Mouse (Mus musculus): ENCODE data around the gene Rpgrip1l.

Gene Rpgrip1l

GRCm38 (mm10) chr8:91212948-91213347 is 100.1 kb downstream of the Rpgrip1l start:
- no peak for DNase-seq (ENCODE audit: extremely low spot score, low read depth, low spot score)

- DNase-seq (ENCODE audit: extremely low spot score, low read depth, low spot score), result no peak
Measured at GRCm38 (mm10) chr8:91209658-91210057, 103.4 kb downstream of the Rpgrip1l start.

GRCm38 (mm10) chr8:91207676-91208075 is 105.4 kb downstream of the Rpgrip1l start:
- DNase-seq (ENCODE audit: extremely low spot score, low read depth, low spot score), result no peak

- no peak for DNase-seq (ENCODE audit: extremely low spot score, low read depth, low spot score)
Measured at GRCm38 (mm10) chr8:91205897-91206296, 107.2 kb downstream of the Rpgrip1l start.

- no peak for DNase-seq (ENCODE audit: extremely low spot score, low read depth, low spot score)
Measured at GRCm38 (mm10) chr8:91201184-91201583, 111.9 kb downstream of the Rpgrip1l start.

GRCm38 (mm10) chr8:91199876-91200275 is 113.2 kb downstream of the Rpgrip1l start, which contains the start of gene Aktip:
Aktip (minus strand) TSS chr8:91199976.
- no peak for DNase-seq (ENCODE audit: extremely low spot score, low read depth, low spot score)

- DNase-seq (ENCODE audit: extremely low spot score, low read depth, low spot score), result no peak
Measured at GRCm38 (mm10) chr8:91198036-91198435, 115.0 kb downstream of the Rpgrip1l start.

- no peak for DNase-seq (ENCODE audit: extremely low spot score, low read depth, low spot score)
Measured at GRCm38 (mm10) chr8:91197233-91197632, 115.8 kb downstream of the Rpgrip1l start.

- no peak for DNase-seq (ENCODE audit: extremely low spot score, low read depth, low spot score)
Measured at GRCm38 (mm10) chr8:91196661-91197060, 116.4 kb downstream of the Rpgrip1l start.

GRCm38 (mm10) chr8:91194081-91194480 is 119.0 kb downstream of the Rpgrip1l start:
- no peak for DNase-seq (ENCODE audit: extremely low spot score, low read depth, low spot score)

- no peak for DNase-seq (ENCODE audit: extremely low spot score, low read depth, low spot score)
Measured at GRCm38 (mm10) chr8:91192941-91193340, 120.1 kb downstream of the Rpgrip1l start.

- no peak for DNase-seq (ENCODE audit: extremely low spot score, low read depth, low spot score)
Measured at GRCm38 (mm10) chr8:91190816-91191340, 122.2 kb downstream of the Rpgrip1l start.

- DNase-seq (ENCODE audit: extremely low spot score, low read depth, low spot score), result no peak
Measured at GRCm38 (mm10) chr8:91188152-91188551, 124.9 kb downstream of the Rpgrip1l start.

GRCm38 (mm10) chr8:91186372-91186771 is 126.7 kb downstream of the Rpgrip1l start:
- DNase-seq (ENCODE audit: extremely low spot score, low read depth, low spot score), result no peak

GRCm38 (mm10) chr8:91177708-91178107 is 135.4 kb downstream of the Rpgrip1l start:
- DNase-seq (ENCODE audit: extremely low spot score, low read depth, low spot score), result no peak

- DNase-seq (ENCODE audit: extremely low spot score, low read depth, low spot score), result no peak
Measured at GRCm38 (mm10) chr8:91176176-91176575, 136.9 kb downstream of the Rpgrip1l start.

GRCm38 (mm10) chr8:91171605-91172004 is 141.5 kb downstream of the Rpgrip1l start:
- DNase-seq (ENCODE audit: extremely low spot score, low read depth, low spot score), result no peak

- no peak for DNase-seq (ENCODE audit: extremely low spot score, low read depth, low spot score)
Measured at GRCm38 (mm10) chr8:91170914-91171313, 142.1 kb downstream of the Rpgrip1l start.

GRCm38 (mm10) chr8:91170152-91170551 is 142.9 kb downstream of the Rpgrip1l start:
- DNase-seq (ENCODE audit: extremely low spot score, low read depth, low spot score), result no peak
